Mouse (Mus musculus): Measurements from ENCODE around the gene Mertk. TPM values are rescaled to one million over a fixed set of nuclear protein-coding genes. Genes with fewer than 3 reads are reported as not detected.

The Mertk gene
- polyA plus RNA-seq, 1 experiment from 2014 or later = 3.0 TPM

- ATAC-seq (ENCODE audit: low FRiP score) (no peak), DNase-seq (ENCODE audit: low spot score, missing footprints) (peak; percentile 61)
- Histone ChIP-seq H3K27ac (ENCODE audit: low read depth, low read length) (no peak overlapping the region), H3K36me3 (ENCODE audit: control insufficient read depth, insufficient read depth, low read length) (no peaks in the 10 kb centered on the region), H3K9me3 (ENCODE audit: control insufficient read depth, low read length) (no peaks in the 10 kb centered on the region), H3K4me2 (no peak overlapping the region), H3K27me3 (ENCODE audit: control insufficient read depth, insufficient read depth, low read length) (no peaks in the 10 kb centered on the region), H3K4me3 (ENCODE audit: low read depth, low read length) (no peak overlapping the region), H3K4me1 (ENCODE audit: control insufficient read depth, insufficient read depth, low read length) (no peaks in the 10 kb centered on the region), H3K9ac (ENCODE audit: low read length) (no peak overlapping the region)
- WGBS = 83% methylated on average over 8 of the region's 8 CpGs
These were observed 48.8 kb downstream of the Mertk start for GRCm38 (mm10) chr2:128747433-128748028.

- no peak overlapping the region for H3K27ac ChIP-seq (ENCODE audit: low read depth, low read length)
- H3K4me1 ChIP-seq (ENCODE audit: control insufficient read depth, insufficient read depth, low read length) = no peaks in the 10 kb centered on the region
- whole genome bisulfite sequencing = 72% methylated on average over 6 of the region's 6 CpGs
These were observed 49.4 kb downstream of the Mertk start for GRCm38 (mm10) chr2:128748171-128748570.

GRCm38 (mm10) chr2:128751030-128751429, 52.3 kb downstream of the Mertk start:
- no peak overlapping the region for H3K27ac ChIP-seq (ENCODE audit: low read depth, low read length)
- no peak overlapping the region for H3K9ac ChIP-seq (ENCODE audit: low read length)
- H3K36me3 ChIP-seq (ENCODE audit: control insufficient read depth, insufficient read depth, low read length) = no peaks in the 10 kb centered on the region
- no peak overlapping the region for H3K4me3 ChIP-seq (ENCODE audit: low read depth, low read length)
- WGBS = 84% methylated on average over 6 of the region's 6 CpGs
- H3K27me3 ChIP-seq (ENCODE audit: control insufficient read depth, insufficient read depth, low read length) = no peaks in the 10 kb centered on the region
- DNase-seq (ENCODE audit: low spot score, missing footprints) (no peak), ATAC-seq (ENCODE audit: low FRiP score) (no peak)
- H3K4me2 ChIP-seq = no peak overlapping the region
- H3K9me3 ChIP-seq (ENCODE audit: control insufficient read depth, low read length) = no peaks in the 10 kb centered on the region
- no peaks in the 10 kb centered on the region for H3K4me1 ChIP-seq (ENCODE audit: control insufficient read depth, insufficient read depth, low read length)

More at GRCm38 (mm10) chr2:128748171-128748570, 49.4 kb downstream of the Mertk start:
- Histone ChIP-seq H3K27me3 (ENCODE audit: control insufficient read depth, insufficient read depth, low read length) (no peaks in the 10 kb centered on the region), H3K4me2 (no peak overlapping the region), H3K9ac (ENCODE audit: low read length) (no peak overlapping the region), H3K36me3 (ENCODE audit: control insufficient read depth, insufficient read depth, low read length) (no peaks in the 10 kb centered on the region), H3K9me3 (ENCODE audit: control insufficient read depth, low read length) (no peaks in the 10 kb centered on the region), H3K4me3 (ENCODE audit: low read depth, low read length) (no peak overlapping the region)
- peak; percentile 12 for DNase-seq (ENCODE audit: low spot score, missing footprints)
- ATAC-seq (ENCODE audit: low FRiP score) = no peak

- no peak overlapping the region for H3K4me2 ChIP-seq
- ATAC-seq (ENCODE audit: low FRiP score) (no peak), DNase-seq (ENCODE audit: low spot score, missing footprints) (peak; percentile 71)
- H3K36me3 ChIP-seq (ENCODE audit: control insufficient read depth, insufficient read depth, low read length) = no peaks in the 10 kb centered on the region
- no peak overlapping the region for H3K4me3 ChIP-seq (ENCODE audit: low read depth, low read length)
- no peaks in the 10 kb centered on the region for H3K4me1 ChIP-seq (ENCODE audit: control insufficient read depth, insufficient read depth, low read length)
- WGBS = 79% methylated on average over 6 of the region's 6 CpGs
- no peak overlapping the region for H3K27ac ChIP-seq (ENCODE audit: low read depth, low read length)
- no peak overlapping the region for H3K9ac ChIP-seq (ENCODE audit: low read length)
- no peaks in the 10 kb centered on the region for H3K9me3 ChIP-seq (ENCODE audit: control insufficient read depth, low read length)
- H3K27me3 ChIP-seq (ENCODE audit: control insufficient read depth, insufficient read depth, low read length) = no peaks in the 10 kb centered on the region
These were observed 54.6 kb downstream of the Mertk start for GRCm38 (mm10) chr2:128753295-128753873.

- no peaks in the 10 kb centered on the region for H3K9me3 ChIP-seq (ENCODE audit: control insufficient read depth, low read length)
- H3K4me1 ChIP-seq (ENCODE audit: control insufficient read depth, insufficient read depth, low read length) = no peaks in the 10 kb centered on the region
- DNase-seq (ENCODE audit: low spot score, missing footprints) = no peak
- H3K4me3 ChIP-seq (ENCODE audit: low read depth, low read length) = no peak overlapping the region
- H3K27ac ChIP-seq (ENCODE audit: low read depth, low read length) = no peak overlapping the region
- no peak for ATAC-seq (ENCODE audit: low FRiP score)
- 91% methylated on average over 4 of the region's 4 CpGs for WGBS
- no peak overlapping the region for H3K4me2 ChIP-seq
- no peaks in the 10 kb centered on the region for H3K36me3 ChIP-seq (ENCODE audit: control insufficient read depth, insufficient read depth, low read length)
- H3K27me3 ChIP-seq (ENCODE audit: control insufficient read depth, insufficient read depth, low read length) = no peaks in the 10 kb centered on the region
- H3K9ac ChIP-seq (ENCODE audit: low read length) = no peak overlapping the region
These were observed 56.5 kb downstream of the Mertk start for GRCm38 (mm10) chr2:128755149-128755691.

- Histone ChIP-seq H3K9me3 (ENCODE audit: control insufficient read depth, low read length) (no peaks in the 10 kb centered on the region), H3K4me1 (ENCODE audit: control insufficient read depth, insufficient read depth, low read length) (no peaks in the 10 kb centered on the region), H3K36me3 (ENCODE audit: control insufficient read depth, insufficient read depth, low read length) (no peaks in the 10 kb centered on the region), H3K4me2 (no peak overlapping the region), H3K4me3 (ENCODE audit: low read depth, low read length) (no peak overlapping the region), H3K27ac (ENCODE audit: low read depth, low read length) (no peak overlapping the region), H3K9ac (ENCODE audit: low read length) (no peak overlapping the region), H3K27me3 (ENCODE audit: control insufficient read depth, insufficient read depth, low read length) (no peaks in the 10 kb centered on the region)
- ATAC-seq (ENCODE audit: low FRiP score) (no peak), DNase-seq (ENCODE audit: low spot score, missing footprints) (no peak)
- WGBS = 64% methylated on average over 10 of the region's 10 CpGs
These were observed 60.1 kb downstream of the Mertk start for GRCm38 (mm10) chr2:128758724-128759340.

GRCm38 (mm10) chr2:128762008-128762407, 63.3 kb downstream of the Mertk start:
- no peak overlapping the region for H3K27ac ChIP-seq (ENCODE audit: low read depth, low read length)
- no peak overlapping the region for H3K9ac ChIP-seq (ENCODE audit: low read length)
- ATAC-seq (ENCODE audit: low FRiP score) = no peak
- H3K9me3 ChIP-seq (ENCODE audit: control insufficient read depth, low read length) = no peaks in the 10 kb centered on the region
- no peak for DNase-seq (ENCODE audit: low spot score, missing footprints)
- H3K27me3 ChIP-seq (ENCODE audit: control insufficient read depth, insufficient read depth, low read length) = no peaks in the 10 kb centered on the region
- H3K36me3 ChIP-seq (ENCODE audit: control insufficient read depth, insufficient read depth, low read length) = no peaks in the 10 kb centered on the region
- 94% methylated on average over 9 of the region's 9 CpGs for WGBS
- H3K4me1 ChIP-seq (ENCODE audit: control insufficient read depth, insufficient read depth, low read length) = no peaks in the 10 kb centered on the region
- no peak overlapping the region for H3K4me3 ChIP-seq (ENCODE audit: low read depth, low read length)
- no peak overlapping the region for H3K4me2 ChIP-seq

GRCm38 (mm10) chr2:128765787-128766186, 67.0 kb downstream of the Mertk start:
- H3K4me1 ChIP-seq (ENCODE audit: control insufficient read depth, insufficient read depth, low read length) = no peaks in the 10 kb centered on the region
- ATAC-seq (ENCODE audit: low FRiP score) (no peak), DNase-seq (ENCODE audit: low spot score, missing footprints) (no peak)
- H3K9ac ChIP-seq (ENCODE audit: low read length) = no peak overlapping the region
- no peaks in the 10 kb centered on the region for H3K9me3 ChIP-seq (ENCODE audit: control insufficient read depth, low read length)
- H3K27me3 ChIP-seq (ENCODE audit: control insufficient read depth, insufficient read depth, low read length) = no peaks in the 10 kb centered on the region
- H3K36me3 ChIP-seq (ENCODE audit: control insufficient read depth, insufficient read depth, low read length) = no peaks in the 10 kb centered on the region
- WGBS = 90% methylated on average over 1 of the region's 1 CpGs
- H3K27ac ChIP-seq (ENCODE audit: low read depth, low read length) = no peak overlapping the region
- no peak overlapping the region for H3K4me3 ChIP-seq (ENCODE audit: low read depth, low read length)
- no peak overlapping the region for H3K4me2 ChIP-seq

GRCm38 (mm10) chr2:128768545-128769247, 69.9 kb downstream of the Mertk start:
- Histone ChIP-seq H3K4me3 (ENCODE audit: low read depth, low read length) (no peak overlapping the region), H3K9me3 (ENCODE audit: control insufficient read depth, low read length) (no peaks in the 10 kb centered on the region), H3K4me1 (ENCODE audit: control insufficient read depth, insufficient read depth, low read length) (no peaks in the 10 kb centered on the region), H3K9ac (ENCODE audit: low read length) (no peak overlapping the region), H3K27ac (ENCODE audit: low read depth, low read length) (no peak overlapping the region), H3K4me2 (no peak overlapping the region), H3K27me3 (ENCODE audit: control insufficient read depth, insufficient read depth, low read length) (no peaks in the 10 kb centered on the region), H3K36me3 (ENCODE audit: control insufficient read depth, insufficient read depth, low read length) (no peaks in the 10 kb centered on the region)
- ATAC-seq (ENCODE audit: low FRiP score) (no peak), DNase-seq (ENCODE audit: low spot score, missing footprints) (no peak)
- 84% methylated on average over 4 of the region's 4 CpGs for WGBS

All from midbrain, embryonic 11.5 days (tissue).